Comparison of ENCODE assay signal across 31 mouse cellular contexts in the genomic region with DNA sequence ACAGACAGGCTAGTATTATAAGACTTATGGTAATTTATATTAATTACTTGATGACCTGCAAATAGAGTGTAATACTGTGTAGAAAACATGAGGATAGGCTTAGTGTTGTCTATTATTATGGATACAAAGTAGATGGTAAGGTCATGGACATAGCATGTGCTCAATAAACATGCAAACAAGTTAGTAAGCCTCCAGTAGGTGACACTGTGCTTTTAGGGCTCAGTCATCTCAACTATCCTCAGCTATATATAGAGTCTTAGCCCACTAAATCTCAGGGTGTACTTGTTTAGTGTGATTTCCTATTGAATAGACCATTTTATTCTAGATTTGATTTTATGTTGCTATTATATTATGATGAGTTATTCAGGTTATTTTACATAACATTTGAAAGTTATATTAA. TPM values are rescaled to one million over a fixed set of nuclear protein-coding genes. Genes with fewer than 3 reads are reported as not detected.
DNase-seq lines count a peak whose midpoint lies in the region; ATAC-seq and TF ChIP-seq lines count a peak whose summit lies in the region.
"Had no signal": no experiment of that assay in that cellular context is flagged by ENCODE, and none has a peak within 500 bp of the region (broad histone marks: within the 10 kb centered on the region; RNA-seq: fewer than 3 reads in every experiment).

No protein-coding gene starts in this region.

- ATAC-seq in G1E (ENCODE audit: extremely low read depth, insufficient number of reproducible peaks, low FRiP score, poor library complexity, severe bottlenecking) = peak; percentile 43
- ATAC-seq: forebrain, embryonic 16.5 days; hindbrain, postnatal 0 days; inflammation-experienced regulatory T-cells, adult 6 months; intestine, postnatal 0 days had no signal

- no peaks in the 10 kb centered on the region for H3K27me3 ChIP-seq in E14TG2a.4 (ENCODE audit: insufficient read depth, low read length)
- no peaks in the 10 kb centered on the region for H3K27me3 ChIP-seq in G1E (ENCODE audit: insufficient read depth, low read length)
- H3K27me3 ChIP-seq: embryonic facial prominence, embryonic 13.5 days; forebrain, embryonic 12.5 days; heart, embryonic 12.5 days; heart, embryonic 15.5 days had no signal

- no peak overlapping the region for H3K4me3 ChIP-seq in layer of hippocampus, adult 2 months
- H3K4me3 ChIP-seq in E14TG2a.4 (replicated peaks; ENCODE audit: low read length) = no peak overlapping the region
- no peak overlapping the region for H3K4me3 ChIP-seq in G1E (ENCODE audit: low read depth, low read length)
- H3K4me3 ChIP-seq: embryonic facial prominence, embryonic 10.5 days; embryonic facial prominence, embryonic 13.5 days; erythroblast, embryonic 14.5 days; forebrain, embryonic 12.5 days; gastrocnemius, adult 2 months; heart, embryonic 12.5 days; heart, embryonic 15.5 days had no signal

- H3K36me3 ChIP-seq in E14TG2a.4 (ENCODE audit: insufficient read depth, low read length) = no peaks in the 10 kb centered on the region
- H3K36me3 ChIP-seq in G1E (replicated peaks) = no peaks in the 10 kb centered on the region
- H3K36me3 ChIP-seq: embryonic facial prominence, embryonic 10.5 days; embryonic facial prominence, embryonic 13.5 days; forebrain, embryonic 12.5 days; heart, embryonic 12.5 days; heart, embryonic 15.5 days had no signal

- no peak for DNase-seq in layer of hippocampus, adult 2 months (ENCODE audit: low spot score in 2 of 2)
- DNase-seq in layer of hippocampus, postnatal 36 days = no peak
- DNase-seq in G1E (ENCODE audit: low spot score) (no peak), R1 (ENCODE audit: low read depth, low spot score) (peak; percentile 49)
- DNase-seq in frontal cortex, postnatal 10 days (ENCODE audit: low spot score in 2 of 2) = no peak
- no peak for DNase-seq in heart, postnatal 10 days
- no peak for DNase-seq in spleen, postnatal 10 days (ENCODE audit: low spot score in 2 of 2)
- DNase-seq: adrenal gland, adult 2 months; adrenal gland, postnatal 14 days; cerebellum, adult 11-12 months; cerebellum, adult 8-10 months; cerebellum, postnatal 36 days; embryo, embryonic 11 days; gastrocnemius, adult 2 months; gastrocnemius, postnatal 14 days; heart, adult 11 months; heart, postnatal 14 days; heart, postnatal 4 days; kidney, adult 2 months had no signal

- TF ChIP-seq CTCF in layer of hippocampus, adult 2 months (conservative IDR thresholded peaks at IDR 0.05) = peak; percentile 61
- peak; percentile 15 for TF ChIP-seq CTCF in E14TG2a.4 (conservative IDR thresholded peaks at IDR 0.05; ENCODE audit: low read length)
- TF ChIP-seq CTCF in G1E (IDR thresholded peaks at IDR 0.05; ENCODE audit: low read depth, low read length) = no peak

- intact Hi-C loops in heart, postnatal 10 days (cut with DNase I) = no loop called here

- H3K9me3 ChIP-seq in E14TG2a.4 (ENCODE audit: low read length) (no peaks in the 10 kb centered on the region), G1E (replicated peaks) (0 out of 2 replicates have a peak, but pooled peaks cover 2% of the 10 kb centered on the region)
- H3K9me3 ChIP-seq: embryonic facial prominence, embryonic 10.5 days; embryonic facial prominence, embryonic 13.5 days; forebrain, embryonic 12.5 days; heart, embryonic 12.5 days; heart, embryonic 15.5 days had no signal

- H3K4me1 ChIP-seq in E14TG2a.4 (replicated peaks; ENCODE audit: low read depth, low read length) = no peaks in the 10 kb centered on the region
- no peaks in the 10 kb centered on the region for H3K4me1 ChIP-seq in G1E (ENCODE audit: insufficient read depth, low read depth, low read length)
- H3K4me1 ChIP-seq: embryonic facial prominence, embryonic 10.5 days; embryonic facial prominence, embryonic 13.5 days; forebrain, embryonic 12.5 days; heart, embryonic 12.5 days; heart, embryonic 15.5 days had no signal

- no peak overlapping the region for H3K27ac ChIP-seq in layer of hippocampus, adult 2 months
- H3K27ac ChIP-seq: embryonic facial prominence, embryonic 10.5 days; embryonic facial prominence, embryonic 13.5 days; forebrain, embryonic 12.5 days; gastrocnemius, adult 2 months; heart, embryonic 15.5 days; hindbrain, embryonic 14.5 days; hindbrain, postnatal 0 days had no signal

RNA-seq across cellular contexts. Expression of a gene that starts 34.0 kb away (rescaled TPM):
- total RNA-seq in layer of hippocampus, adult 2 months (2021) = 10 to 100 TPM; 14.7 to 15.6 TPM
- 10 to 100 TPM; 16.0 to 16.1 TPM for total RNA-seq in layer of hippocampus, postnatal 36 days (2021)
- total RNA-seq in G1E (2014; fragmentation: Nextera tagmentation) (not detected in 2 replicates), G1E (2017) (0.12 and 0.22 TPM in 2 replicates)
- polyA plus RNA-seq in G1E (2012) = not detected in 2 replicates
- total RNA-seq in heart, postnatal 10 days (2021) = not detected
- total RNA-seq: adrenal gland, adult 2 months; adrenal gland, postnatal 14 days; gastrocnemius, adult 2 months; heart, postnatal 14 days; heart, postnatal 4 days had no signal
- polyA plus RNA-seq: erythroblast, embryonic 14.5 days; heart, embryonic 12.5 days; inflammation-experienced regulatory T-cells, adult 6 months had no signal

Comparison
In these comparisons a context has a peak if more than half of its experiments do, and no peak if none do; other contexts are left out.
1. RNA of a gene that starts 34.0 kb away (total RNA-seq): 16.0 to 16.1 TPM in layer of hippocampus, postnatal 36 days and 14.7 to 15.6 TPM in layer of hippocampus, adult 2 months; 0.12 to 0.22 TPM in G1E and not detected in heart, postnatal 10 days; every median in the first group is over 10 times any median in the second.